Mouse (Mus musculus): Measurements from ENCODE around the gene Insig2.

DNA sequence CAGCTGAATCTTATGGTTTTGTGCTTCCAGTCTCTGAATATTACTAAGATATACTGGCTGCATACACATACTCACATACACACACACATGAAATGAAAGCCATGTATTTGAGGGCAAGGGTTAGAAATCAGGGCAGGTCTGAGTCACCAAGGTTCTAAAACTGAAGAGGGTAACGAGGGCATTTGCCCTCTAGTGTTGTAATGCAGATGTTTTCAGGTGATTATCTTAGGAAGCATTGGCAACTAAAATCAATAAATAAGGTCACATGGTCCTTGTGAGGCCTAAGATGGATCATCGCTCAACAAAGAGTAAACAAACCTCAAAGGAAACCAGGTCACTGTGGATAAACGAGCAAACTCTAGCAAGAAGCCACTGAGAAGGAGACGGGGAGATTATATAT is 3.4 kb upstream of the Insig2 start:
- TF ChIP-seq POLR2A (IDR thresholded peaks at IDR 0.05; ENCODE audit: control insufficient read depth, low read depth, low read length) (no peak), CTCF (IDR thresholded peaks at IDR 0.05; ENCODE audit: control insufficient read depth, insufficient read depth, insufficient replicate concordance, low read depth, low read length) (no peak)
